In the genomic region with DNA sequence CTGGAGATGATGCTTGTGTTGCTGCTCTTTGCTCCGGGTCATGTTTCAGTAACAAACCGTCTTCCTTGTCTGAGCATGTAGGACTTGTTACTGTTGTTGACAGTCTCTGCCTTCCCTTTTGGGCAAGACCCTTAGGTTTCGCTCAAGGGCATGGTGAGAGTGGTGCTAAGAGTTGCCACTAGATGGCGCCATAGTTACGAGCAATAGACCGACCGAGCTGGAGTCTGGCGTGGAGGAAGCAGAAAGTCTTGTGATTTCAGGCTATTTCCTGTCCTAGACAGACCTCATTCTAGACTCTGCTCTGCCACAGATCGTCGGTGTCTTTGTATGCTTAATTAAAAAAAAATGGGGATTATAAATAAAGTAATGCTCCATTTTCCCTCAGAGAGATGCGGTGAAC, we compare ENCODE assay signal across 8 mouse cellular contexts. TPM values are rescaled to one million over a fixed set of nuclear protein-coding genes. Genes with fewer than 3 reads are reported as not detected.
DNase-seq lines count a peak whose midpoint lies in the region; ATAC-seq and TF ChIP-seq lines count a peak whose summit lies in the region.

No protein-coding gene starts in this region.

- no peak overlapping the region for H3K4me3 ChIP-seq in forebrain, postnatal 0 days (ENCODE audit: low read depth, low read length)
- H3K4me3 ChIP-seq in hindbrain, embryonic 12.5 days = no peak overlapping the region

- no peaks in the 10 kb centered on the region for H3K9me3 ChIP-seq in forebrain, postnatal 0 days (ENCODE audit: low read length)
- H3K9me3 ChIP-seq in hindbrain, embryonic 12.5 days (replicated peaks) = no peaks in the 10 kb centered on the region

- H3K27me3 ChIP-seq in forebrain, postnatal 0 days (ENCODE audit: insufficient read depth, low read length) = no peaks in the 10 kb centered on the region
- no peaks in the 10 kb centered on the region; the same call in 1 of the 2 replicates for H3K27me3 ChIP-seq in hindbrain, embryonic 12.5 days

- peak; percentile 89 for ATAC-seq in forebrain, postnatal 0 days
- peak; percentile 56; the same call in 1 of the 2 replicates for ATAC-seq in hindbrain, embryonic 12.5 days (ENCODE audit: low FRiP score)
- peak; percentile 96 for ATAC-seq in megakaryocyte progenitor cell, adult 5-6 weeks (replicated peaks; ENCODE audit: poor library complexity)
- no peak for ATAC-seq in erythroid progenitor cell, adult 5-6 weeks (replicated peaks; ENCODE audit: low FRiP score, poor library complexity, severe bottlenecking)

- H3K4me1 ChIP-seq in forebrain, postnatal 0 days (ENCODE audit: insufficient read depth) = no peaks in the 10 kb centered on the region
- H3K4me1 ChIP-seq in hindbrain, embryonic 12.5 days = peaks cover 4% of the 10 kb centered on the region

- TF ChIP-seq CTCF in forebrain, postnatal 0 days (IDR thresholded peaks at IDR 0.05; ENCODE audit: low read depth) = peak; percentile 99

- 8% methylated on average over 11 of the region's 11 CpGs for WGBS in forebrain, postnatal 0 days
- WGBS in hindbrain, embryonic 12.5 days = 13% methylated on average over 11 of the region's 11 CpGs

- H3K4me2 ChIP-seq in forebrain, postnatal 0 days (ENCODE audit: low read depth) = no peak overlapping the region
- no peak overlapping the region for H3K4me2 ChIP-seq in hindbrain, embryonic 12.5 days (replicated peaks)

- H3K27ac ChIP-seq in forebrain, postnatal 0 days (ENCODE audit: low read depth, low read length) = no peak overlapping the region
- no peak overlapping the region for H3K27ac ChIP-seq in hindbrain, embryonic 12.5 days

- DNase-seq in R1 (ENCODE audit: low read depth, low spot score) = peak; percentile 89
- peak; percentile 64 for DNase-seq in cerebellum, adult 11-12 months
- DNase-seq in forebrain, postnatal 0 days = peak; percentile 94
- DNase-seq in layer of hippocampus, postnatal 36 days = peak; percentile 77 to 81
- peak; percentile 84 for DNase-seq in right cerebral cortex, postnatal 14 days

- H3K9ac ChIP-seq in forebrain, postnatal 0 days = no peak overlapping the region
- no peak overlapping the region for H3K9ac ChIP-seq in hindbrain, embryonic 12.5 days

- H3K36me3 ChIP-seq in forebrain, postnatal 0 days (ENCODE audit: insufficient read depth) = no peaks in the 10 kb centered on the region
- H3K36me3 ChIP-seq in hindbrain, embryonic 12.5 days = no peaks in the 10 kb centered on the region

RNA-seq across cellular contexts. Expression of gene Tmem233, which starts 40.3 kb away (rescaled TPM):
- total RNA-seq in forebrain, postnatal 0 days (2014; rRNA removed) = not detected in 2 replicates
- polyA plus RNA-seq in forebrain, postnatal 0 days (2015; fragmentation: Nextera tagmentation; extraction: Ambion mirVana) = not detected in 2 replicates
- polyA plus RNA-seq in hindbrain, embryonic 12.5 days (2016; fragmentation: Nextera tagmentation; extraction: Ambion mirVana) = not detected in 2 replicates
- not detected for total RNA-seq in layer of hippocampus, postnatal 36 days (2021)
- total RNA-seq in megakaryocyte progenitor cell, adult 5-6 weeks (2015) = not detected in 2 replicates
- total RNA-seq in megakaryocyte progenitor cell, adult 5-6 weeks (2017) = not detected in 2 replicates
- not detected in 2 replicates for total RNA-seq in erythroid progenitor cell, adult 5-6 weeks (2015; ENCODE audit: low replicate concordance)
- total RNA-seq in erythroid progenitor cell, adult 5-6 weeks (2017; ENCODE audit: low replicate concordance) = not detected in 2 replicates
